Mouse (Mus musculus) erythroblast, embryonic 14.5 days (primary cell): Measurements from ENCODE around the gene Vangl2. TPM values are rescaled to one million over a fixed set of nuclear protein-coding genes. Genes with fewer than 3 reads are reported as not detected.

Experiments
- H3K27me3 ChIP-seq: 2 replicates; pipeline ENCODE4 v1.6.1; 2012; ENCODE audit warnings: inconsistent platforms; ENCODE audit not compliant: control insufficient read depth
- H3K36me3 ChIP-seq: 2 replicates; pipeline ENCODE4 v1.6.1; 2012; ENCODE audit warnings: mild to moderate bottlenecking, inconsistent platforms; ENCODE audit not compliant: control insufficient read depth
- H3K4me1 ChIP-seq: 2 replicates; pipeline ENCODE4 v1.6.1; 2012; ENCODE audit warnings: inconsistent platforms; ENCODE audit not compliant: control insufficient read depth
- H3K4me3 ChIP-seq: replicated peaks from 2 replicates; pipeline ENCODE3; 2012; ENCODE audit warnings: moderate library complexity, mild to moderate bottlenecking, inconsistent platforms
- H3K9me3 ChIP-seq: 2 replicates; pipeline ENCODE4 v1.6.1; 2012; ENCODE audit warnings: low read length, inconsistent platforms, mixed read lengths; ENCODE audit not compliant: control insufficient read depth
- GATA1 ChIP-seq: IDR thresholded peaks from 2 replicates; pipeline ENCODE4 v1.6.1; 2012; ENCODE audit warnings: low read length, inconsistent platforms, mixed read lengths
- TAL1 ChIP-seq: IDR thresholded peaks from 3 replicates; pipeline ENCODE4 v1.6.1; 2012; ENCODE audit warnings: low read length, inconsistent platforms, mixed read lengths
- polyA plus RNA-seq: library from polyadenylated mRNA; stranded (reverse); fragments of >175 nt; gene quantifications from 2 replicates; pipeline ENCODE4 v1.2.3, GENCODE M21; 2012

Gene Vangl2
- polyA plus RNA-seq, 1 experiment, result 0.01 TPM

DNA sequence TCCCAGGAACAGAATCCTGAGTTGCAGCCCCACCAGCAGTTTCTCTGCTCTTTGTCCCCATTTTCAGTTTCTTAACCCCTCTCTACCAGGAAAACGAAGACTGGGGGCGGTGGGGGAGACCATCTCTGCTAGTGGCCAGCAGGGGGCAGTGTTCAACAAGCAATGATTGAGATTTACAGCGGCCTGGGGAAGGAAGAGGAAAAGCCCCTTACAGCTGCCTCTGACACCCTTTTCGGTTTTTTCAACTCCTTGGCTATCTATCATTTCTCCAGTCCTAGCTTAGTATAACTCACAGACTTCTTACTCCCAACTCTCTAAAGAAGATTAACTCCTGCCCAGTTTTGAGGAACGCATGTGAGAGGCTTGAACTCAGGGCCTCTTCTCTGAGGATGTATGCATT lies 18.7 kb upstream of the Vangl2 start:
- no peak overlapping the region for H3K4me3 ChIP-seq
- H3K36me3 ChIP-seq, result no peaks in the 10 kb centered on the region
- H3K9me3 ChIP-seq, result no peaks in the 10 kb centered on the region
- TF ChIP-seq TAL1, result no peak
- TF ChIP-seq GATA1, result no peak
- H3K4me1 ChIP-seq, result no peaks in the 10 kb centered on the region
- H3K27me3 ChIP-seq, result peaks cover 13% of the 10 kb centered on the region

DNA sequence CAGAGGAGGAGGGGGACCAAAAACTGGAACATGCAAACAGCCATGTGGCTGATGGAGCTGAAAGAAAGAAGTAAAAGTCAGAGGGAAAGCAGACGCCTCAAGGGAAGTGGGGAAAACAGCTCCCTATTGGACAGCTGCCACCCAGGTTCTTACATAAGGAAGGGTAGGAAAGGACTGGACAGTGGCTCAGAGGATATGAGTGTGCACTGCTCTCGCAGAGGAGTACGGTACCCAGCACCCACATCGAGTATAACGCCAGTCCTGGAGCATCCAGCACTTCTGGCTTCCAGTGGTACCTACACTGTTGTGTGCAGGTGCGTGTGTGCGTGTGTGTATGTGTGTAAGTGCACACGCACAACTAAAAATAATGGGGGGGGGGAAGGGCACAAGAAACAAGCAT lies 18.2 kb upstream of the Vangl2 start:
- H3K9me3 ChIP-seq, result no peaks in the 10 kb centered on the region
- TF ChIP-seq GATA1 (no peak), TAL1 (no peak)
- no peaks in the 10 kb centered on the region for H3K4me1 ChIP-seq
- no peaks in the 10 kb centered on the region for H3K36me3 ChIP-seq
- H3K27me3 ChIP-seq, result peaks cover 9% of the 10 kb centered on the region
- H3K4me3 ChIP-seq, result no peak overlapping the region

- no peak overlapping the region for H3K4me3 ChIP-seq
- H3K9me3 ChIP-seq, result no peaks in the 10 kb centered on the region
- peaks cover 6% of the 10 kb centered on the region for H3K4me1 ChIP-seq
- H3K36me3 ChIP-seq, result no peaks in the 10 kb centered on the region
- TF ChIP-seq GATA1, result no peak
- no peak for TF ChIP-seq TAL1
- H3K27me3 ChIP-seq, result peaks cover 20% of the 10 kb centered on the region
Observed at GRCm38 (mm10) chr1:172029914-172030313, 1.7 kb upstream of the Vangl2 start.

- H3K4me1 ChIP-seq, result peaks cover 6% of the 10 kb centered on the region
- H3K36me3 ChIP-seq, result no peaks in the 10 kb centered on the region
- TF ChIP-seq TAL1, result no peak
- TF ChIP-seq GATA1, result no peak
- no peak overlapping the region for H3K4me3 ChIP-seq
- no peaks in the 10 kb centered on the region for H3K9me3 ChIP-seq
- peaks cover 20% of the 10 kb centered on the region for H3K27me3 ChIP-seq
Observed at GRCm38 (mm10) chr1:172027809-172028102, 488 bp downstream of the Vangl2 start.

DNA sequence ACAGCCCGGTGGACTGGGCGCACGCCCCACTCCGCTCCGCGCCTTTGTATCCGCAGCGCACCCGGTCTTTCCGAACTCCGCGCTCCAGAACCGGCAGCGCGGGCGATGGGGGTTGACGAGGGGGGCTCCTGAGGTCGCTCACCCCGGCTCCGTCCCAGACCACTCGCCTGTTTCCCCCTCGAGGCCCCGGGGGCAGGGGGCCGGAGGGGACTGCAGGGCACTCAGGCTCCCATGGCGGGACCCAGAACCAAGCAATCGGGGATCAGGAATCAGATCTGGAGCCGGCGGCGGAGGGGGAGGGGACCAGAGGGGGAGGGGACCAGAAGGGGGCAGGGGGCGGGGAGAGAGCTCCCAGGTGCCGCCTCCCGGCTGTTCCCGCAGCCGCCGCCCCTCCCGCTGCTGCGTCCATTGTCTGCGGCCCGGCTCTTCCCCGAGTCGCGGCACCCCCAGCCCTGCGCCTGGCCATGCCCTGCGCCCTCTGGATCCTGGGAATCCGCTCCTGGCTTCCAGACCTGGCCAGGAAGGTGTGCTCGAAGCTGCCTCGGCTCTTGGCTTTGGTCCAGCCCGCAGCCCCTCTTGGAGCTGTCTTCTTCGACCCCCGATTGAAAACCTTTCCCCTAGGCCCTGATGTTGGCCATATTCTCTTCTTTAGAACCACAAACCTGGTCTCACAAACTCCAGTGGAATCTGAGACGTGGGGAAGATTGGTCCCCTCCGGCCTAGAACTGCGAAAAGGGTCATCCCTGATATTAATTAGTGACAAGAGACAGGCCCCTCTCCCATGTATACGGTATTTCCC lies 1.0 kb downstream of the Vangl2 start:
- Histone ChIP-seq H3K9me3 (no peaks in the 10 kb centered on the region), H3K27me3 (peaks cover 20% of the 10 kb centered on the region), H3K4me1 (peaks cover 6% of the 10 kb centered on the region), H3K36me3 (no peaks in the 10 kb centered on the region), H3K4me3 (peak overlapping the region; percentile 55)
- TF ChIP-seq GATA1 (no peak), TAL1 (no peak)

DNA sequence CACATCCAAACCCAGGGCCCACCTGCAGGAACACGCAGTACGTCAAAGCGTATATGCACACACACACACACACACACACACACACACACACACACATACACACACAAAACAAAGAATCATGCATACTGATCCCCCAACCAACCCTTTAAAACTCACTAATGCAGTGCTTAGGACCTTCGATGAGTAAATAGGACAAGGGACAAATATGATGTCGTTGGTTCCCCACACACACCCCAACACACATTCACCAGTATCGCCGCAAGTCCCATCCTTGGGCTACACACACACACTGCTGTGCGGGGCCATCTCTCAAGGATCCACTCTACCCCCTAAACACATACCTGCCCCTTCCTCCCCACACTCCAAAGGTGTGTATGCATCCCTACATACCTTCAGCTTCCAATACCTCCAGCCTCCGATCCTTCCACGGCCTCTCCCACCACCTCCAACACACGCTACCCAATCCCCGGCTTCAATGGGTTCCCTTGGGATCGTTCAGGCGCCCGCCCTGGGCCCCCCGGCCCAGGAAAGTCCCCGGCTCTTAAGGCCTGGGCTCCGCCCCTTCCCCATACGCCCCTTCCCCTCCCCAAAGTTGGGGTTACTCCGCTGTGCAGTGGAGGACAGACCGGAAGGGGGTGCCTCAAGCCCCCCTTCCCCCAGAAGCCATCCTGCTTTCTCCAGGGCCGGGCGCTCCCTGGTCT lies 1.9 kb downstream of the Vangl2 start:
- H3K36me3 ChIP-seq, result no peaks in the 10 kb centered on the region
- no peaks in the 10 kb centered on the region for H3K9me3 ChIP-seq
- no peak for TF ChIP-seq GATA1
- TF ChIP-seq TAL1, result no peak
- H3K4me1 ChIP-seq, result peaks cover 6% of the 10 kb centered on the region
- H3K4me3 ChIP-seq, result peak overlapping the region; percentile 55
- H3K27me3 ChIP-seq, result peaks cover 20% of the 10 kb centered on the region

GRCm38 (mm10) chr1:172025201-172025904 lies 2.9 kb downstream of the Vangl2 start:
- Histone ChIP-seq H3K27me3 (peaks cover 20% of the 10 kb centered on the region), H3K4me1 (peaks cover 6% of the 10 kb centered on the region), H3K9me3 (no peaks in the 10 kb centered on the region), H3K36me3 (no peaks in the 10 kb centered on the region), H3K4me3 (no peak overlapping the region)
- TF ChIP-seq TAL1, result no peak

DNA sequence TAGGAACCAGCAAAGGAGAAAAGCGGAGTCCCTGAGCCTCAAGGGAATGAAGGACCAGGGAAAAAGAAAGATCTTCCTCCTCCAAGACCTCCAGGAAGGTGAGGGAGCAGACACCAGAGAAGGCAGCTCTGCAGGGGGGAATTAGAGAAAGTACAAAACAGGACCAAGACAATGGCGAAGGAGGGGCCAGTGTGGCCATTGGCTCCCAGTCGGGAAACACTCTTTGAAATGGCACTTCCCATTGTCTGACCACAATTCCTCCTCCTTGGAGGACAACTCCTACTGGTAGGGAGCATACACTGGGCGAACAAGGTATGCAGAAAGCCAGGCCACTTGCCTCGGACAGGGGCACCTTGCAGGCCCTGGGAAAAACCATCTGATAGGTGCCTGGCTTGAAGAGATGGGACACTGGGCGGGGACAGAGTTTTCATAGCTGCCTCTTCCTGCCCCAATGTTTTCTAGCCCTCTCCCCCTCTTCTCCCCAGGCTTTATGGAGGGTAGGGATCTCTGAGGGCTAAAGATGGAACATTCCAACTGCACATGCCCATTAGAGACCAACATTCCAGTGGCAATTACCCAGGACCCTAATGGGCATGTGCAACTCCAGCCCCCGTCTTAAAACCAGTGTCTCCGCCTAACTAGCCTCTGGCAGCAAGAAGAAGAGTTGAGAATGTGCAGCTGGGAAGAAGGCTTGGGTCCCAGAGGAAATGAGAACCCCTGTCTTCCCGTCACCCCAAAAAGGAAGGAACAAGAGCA lies 3.9 kb downstream of the Vangl2 start:
- H3K27me3 ChIP-seq, result peaks cover 20% of the 10 kb centered on the region
- H3K4me1 ChIP-seq, result peaks cover 6% of the 10 kb centered on the region
- H3K36me3 ChIP-seq, result no peaks in the 10 kb centered on the region
- TF ChIP-seq TAL1, result no peak
- no peak for TF ChIP-seq GATA1
- H3K9me3 ChIP-seq, result no peaks in the 10 kb centered on the region
- no peak overlapping the region for H3K4me3 ChIP-seq
